Mouse (Mus musculus): ENCODE results near the gene Dnajb12. TPM values are rescaled to one million over a fixed set of nuclear protein-coding genes. Genes with fewer than 3 reads are reported as not detected.
A peak's percentile ranks its signal among the peaks of the same experiment; 100 is the strongest.

The Dnajb12 gene
- polyA plus RNA-seq, 1 experiment from 2014 or later = 16.9 TPM

DNA sequence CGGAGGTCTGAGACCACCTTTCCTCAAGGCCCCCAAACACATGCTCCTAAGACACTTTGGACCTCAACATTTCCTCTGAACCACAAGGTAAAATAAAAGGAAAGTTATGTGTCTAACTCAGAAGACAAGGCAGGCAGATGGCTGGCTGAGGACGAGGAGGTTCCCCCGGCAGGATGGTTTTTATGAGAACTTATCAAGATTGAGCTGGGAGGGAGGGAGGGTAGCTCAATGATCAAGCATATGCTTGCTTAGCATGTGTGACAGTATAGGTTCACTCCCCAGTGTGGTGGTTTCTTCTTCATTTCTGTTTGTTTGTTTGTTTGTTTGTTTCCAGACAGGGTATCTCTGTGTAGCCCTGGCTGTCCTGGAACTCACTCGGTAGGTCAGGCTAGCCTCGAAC is 67.0 kb downstream of the Dnajb12 start:
- Histone ChIP-seq H3K4me3 (no peak overlapping the region), H3K4me2 (no peak overlapping the region), H3K27me3 (no peaks in the 10 kb centered on the region), H3K9ac (no peak overlapping the region), H3K27ac (no peak overlapping the region), H3K36me3 (ENCODE audit: poor library complexity, severe bottlenecking) (no peaks in the 10 kb centered on the region), H3K9me3 (replicated peaks) (no peaks in the 10 kb centered on the region), H3K4me1 (peaks cover 47% of the 10 kb centered on the region)
- no peak for ATAC-seq
- 93% methylated on average over 5 of the region's 5 CpGs for WGBS

GRCm38 (mm10) chr10:59947296-59948073 is 68.1 kb downstream of the Dnajb12 start:
- H3K4me1 ChIP-seq = peaks cover 41% of the 10 kb centered on the region
- 65% methylated on average over 7 of the region's 7 CpGs for WGBS
- H3K27ac ChIP-seq = peak overlapping the region; percentile 41
- no peaks in the 10 kb centered on the region for H3K27me3 ChIP-seq
- no peak overlapping the region for H3K4me2 ChIP-seq
- H3K4me3 ChIP-seq = no peak overlapping the region
- H3K9me3 ChIP-seq (replicated peaks) = no peaks in the 10 kb centered on the region
- no peak overlapping the region for H3K9ac ChIP-seq
- no peaks in the 10 kb centered on the region for H3K36me3 ChIP-seq (ENCODE audit: poor library complexity, severe bottlenecking)
- no peak for ATAC-seq

DNA sequence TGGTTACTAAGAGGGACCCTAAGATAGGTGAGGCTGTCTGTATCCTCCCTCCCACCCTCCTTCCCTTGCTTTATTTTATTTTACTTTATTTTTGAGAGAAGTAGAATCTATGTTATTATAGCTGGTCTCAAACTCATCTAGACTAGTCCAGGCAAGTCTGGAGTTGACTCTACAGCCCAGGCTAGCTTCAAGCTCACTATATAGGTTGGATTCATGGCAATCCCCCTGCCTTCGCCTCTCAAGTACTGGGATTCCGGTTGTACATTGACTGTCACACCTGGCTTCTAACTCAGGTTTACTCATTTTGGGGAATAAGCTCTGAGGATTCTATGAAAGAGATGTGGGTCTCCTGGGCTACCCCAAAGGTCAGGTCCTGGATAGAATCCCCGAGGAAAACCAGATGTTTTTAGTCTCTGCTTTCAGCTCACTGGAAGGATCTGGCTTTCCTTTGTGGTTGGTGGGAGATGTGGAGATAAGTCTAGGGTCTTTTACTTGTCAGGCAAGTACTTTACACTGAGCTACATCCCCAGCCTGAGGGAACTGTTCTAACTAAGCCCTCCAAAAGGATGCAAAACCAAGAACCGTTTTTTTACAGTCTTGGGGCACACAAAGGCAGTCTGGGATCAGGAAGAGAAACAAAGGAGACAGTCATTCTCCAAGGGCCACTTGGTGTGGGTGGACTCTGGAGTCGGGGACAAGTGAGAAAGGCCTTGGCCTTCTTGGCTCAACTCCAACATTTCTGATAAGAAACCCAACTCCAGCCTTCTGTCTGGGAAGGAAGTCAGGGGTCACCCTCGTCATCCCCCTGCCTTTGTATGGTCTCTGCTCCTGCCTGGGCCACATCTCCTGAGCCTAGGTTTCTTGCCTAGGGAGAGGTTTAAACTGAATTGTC is 69.3 kb downstream of the Dnajb12 start:
- no peak for ATAC-seq
- Histone ChIP-seq H3K9me3 (replicated peaks) (no peaks in the 10 kb centered on the region), H3K36me3 (ENCODE audit: poor library complexity, severe bottlenecking) (no peaks in the 10 kb centered on the region), H3K4me1 (peaks cover 38% of the 10 kb centered on the region), H3K4me3 (peak overlapping the region; percentile 91; the same call in 1 of the 2 replicates), H3K27ac (peak overlapping the region; percentile 41), H3K4me2 (peak overlapping the region; percentile 78), H3K27me3 (no peaks in the 10 kb centered on the region), H3K9ac (0 out of 2 replicates have a peak overlapping the region, but pooled peaks have one; percentile 22)
- 52% methylated on average over 6 of the region's 6 CpGs for WGBS

Other genes with a start within 250 kb of the Dnajb12 start
- 69.0 and 72.6 TPM in 2 replicates for gene Micu1, start 177.1 kb upstream of the Dnajb12 start, polyA plus RNA-seq (2015; fragmentation: Nextera tagmentation; extraction: Ambion mirVana)
- gene Ddit4, start 72.3 kb downstream of the Dnajb12 start, polyA plus RNA-seq (2015; fragmentation: Nextera tagmentation; extraction: Ambion mirVana) = 69.3 and 71.3 TPM in 2 replicates
- 42.1 and 43.1 TPM in 2 replicates for gene Ascc1, start 123.2 kb downstream of the Dnajb12 start, polyA plus RNA-seq (2015; fragmentation: Nextera tagmentation; extraction: Ambion mirVana)
- 122 TPM in 2 replicates for gene Anapc16, start 123.6 kb downstream of the Dnajb12 start, polyA plus RNA-seq (2015; fragmentation: Nextera tagmentation; extraction: Ambion mirVana)
- 19.7 and 25.9 TPM in 2 replicates for gene Spock2, start 226.7 kb downstream of the Dnajb12 start, polyA plus RNA-seq (2015; fragmentation: Nextera tagmentation; extraction: Ambion mirVana)